Mouse (Mus musculus) T-helper 1 cell (primary cell): ENCODE results near the gene Uvrag.

Source experiments
- in situ Hi-C: fragments of 300-600 bp; cut with MboI, MseI; formaldehyde crosslinking; loops from one replicate; pipeline ENCODE4 v1.15.1; 2025; ENCODE audit warnings: high pct_unique_total_duplicates

Uvrag gene

GRCm38 (mm10) chr7:98852950-98853650 lies 287.8 kb downstream of the Uvrag start:
- in situ Hi-C loops = no loop called here

GRCm38 (mm10) chr7:98851220-98851619 lies 289.7 kb downstream of the Uvrag start:
- in situ Hi-C loops = no loop called here

DNA sequence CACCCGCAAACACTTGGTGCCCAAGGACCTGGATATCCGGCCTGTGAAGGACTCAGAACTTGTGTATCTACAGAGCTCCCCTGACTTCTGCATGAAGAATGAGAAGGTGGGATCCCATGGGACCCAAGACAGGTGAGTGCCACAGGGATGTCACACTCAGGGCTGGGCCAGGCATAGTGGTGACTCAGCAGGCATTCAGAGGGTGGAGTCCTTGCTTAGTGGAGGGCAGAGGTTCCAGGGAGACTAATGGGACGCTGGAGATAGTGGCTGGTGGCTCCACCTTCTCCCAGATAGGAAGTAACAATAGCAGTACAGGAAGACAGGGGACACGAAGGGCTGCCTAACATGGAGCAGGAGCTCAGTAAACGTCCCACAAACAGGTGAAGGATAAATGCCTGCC lies 290.6 kb downstream of the Uvrag start:
- in situ Hi-C loops = no loop called here

- in situ Hi-C loops = no loop called here
These were observed 291.9 kb downstream of the Uvrag start for GRCm38 (mm10) chr7:98848899-98849640.

- in situ Hi-C loops = no loop called here
These were observed 297.3 kb downstream of the Uvrag start for GRCm38 (mm10) chr7:98843649-98844048.

- in situ Hi-C loops = no loop called here
These were observed 297.9 kb downstream of the Uvrag start for GRCm38 (mm10) chr7:98842997-98843396.

- in situ Hi-C loops = no loop called here
These were observed 299.1 kb downstream of the Uvrag start for GRCm38 (mm10) chr7:98841802-98842201.

DNA sequence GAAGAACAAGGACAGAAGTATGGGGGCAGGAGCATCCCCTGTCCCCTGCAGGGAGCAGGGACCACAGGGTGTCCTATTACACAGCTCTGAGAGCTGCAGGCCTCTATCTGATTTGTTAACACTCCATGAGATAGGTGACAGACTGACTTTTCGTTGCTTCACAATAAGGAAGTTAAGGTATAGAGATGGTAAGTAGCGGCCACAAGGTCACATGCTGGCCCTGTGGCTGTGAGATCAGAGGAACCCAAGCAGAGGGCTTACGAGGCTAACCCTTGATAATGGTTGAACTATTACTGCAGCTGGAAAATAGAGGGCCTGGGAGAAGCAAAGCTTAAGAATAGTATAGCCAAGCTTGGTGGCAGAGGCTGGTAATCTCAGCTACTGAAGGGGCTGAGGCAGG lies 300.2 kb downstream of the Uvrag start:
- in situ Hi-C loops = no loop called here

DNA sequence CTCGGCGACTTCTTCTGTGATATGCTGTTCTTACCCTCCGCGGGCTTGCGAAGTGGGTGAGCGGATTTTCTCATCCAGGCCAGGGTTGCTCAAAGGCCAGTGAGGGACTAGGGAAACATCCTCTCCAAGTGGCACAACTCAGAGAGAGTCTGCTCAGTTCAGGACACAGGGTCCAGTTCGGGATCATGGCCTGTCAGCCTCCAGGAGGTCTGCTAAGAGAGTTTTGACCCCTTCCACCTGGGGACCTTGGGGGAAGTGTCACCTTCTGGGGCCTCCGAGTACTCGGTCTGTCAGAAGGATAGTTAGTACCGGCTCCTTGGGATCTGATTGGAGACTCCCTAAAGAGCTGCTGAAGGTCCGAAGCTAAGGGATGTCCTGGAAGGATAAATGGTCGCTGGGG lies 301.6 kb downstream of the Uvrag start:
- in situ Hi-C loops = loop anchor here (5.0 kb wide), 1 partner anchor 97 kb away; no protein-coding TSS in a partner anchor

DNA sequence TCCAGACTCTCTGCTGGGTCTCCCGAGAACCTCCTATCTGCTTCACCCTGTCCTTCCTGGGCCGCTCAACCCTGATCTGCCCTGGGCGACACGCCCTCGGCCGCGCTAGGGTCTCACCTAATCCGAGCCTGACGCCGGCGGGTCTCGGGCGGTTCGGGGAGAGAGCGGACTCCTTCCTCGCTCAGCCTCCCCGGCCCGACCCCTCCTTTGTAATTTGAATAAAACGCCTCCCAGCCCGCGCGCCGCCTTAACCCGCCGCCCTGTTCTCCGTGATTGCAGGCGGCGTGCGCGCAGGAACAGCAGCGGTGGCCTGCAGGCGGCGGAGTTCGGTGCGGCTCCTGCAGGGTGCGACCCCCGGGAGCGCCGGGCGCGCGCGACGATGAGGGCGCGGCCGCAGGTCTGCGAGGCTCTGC lies 302.2 kb downstream of the Uvrag start:
- in situ Hi-C loops = loop anchor here (5.0 kb wide), 1 partner anchor 96 kb away; no protein-coding TSS in a partner anchor

DNA sequence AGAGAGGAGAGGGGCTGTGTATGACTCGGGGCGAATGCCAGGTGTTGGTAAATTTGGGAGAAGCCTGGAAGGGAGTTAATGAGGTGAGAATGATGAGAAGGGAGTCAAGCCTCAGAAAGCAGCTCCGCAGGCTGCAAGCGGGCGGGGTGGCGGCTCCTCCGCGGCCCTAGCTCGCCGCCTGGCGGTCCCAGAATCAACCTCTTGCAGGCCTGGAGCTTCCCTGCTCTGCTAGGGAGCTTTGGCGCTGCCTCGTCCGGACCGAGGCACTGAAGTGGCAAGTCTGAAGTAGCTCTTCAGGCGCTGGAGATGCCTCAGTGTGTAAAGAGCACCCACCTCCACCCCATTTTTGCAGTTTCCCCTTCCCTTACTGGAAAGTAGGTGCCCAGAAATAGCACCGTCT lies 303.0 kb downstream of the Uvrag start:
- in situ Hi-C loops = loop anchor here (5.0 kb wide), 1 partner anchor 96 kb away; no protein-coding TSS in a partner anchor

GRCm38 (mm10) chr7:98836646-98837045 lies 304.3 kb downstream of the Uvrag start:
- in situ Hi-C loops = loop anchor here (5.0 kb wide), 1 partner anchor 94 kb away; no protein-coding TSS in a partner anchor

DNA sequence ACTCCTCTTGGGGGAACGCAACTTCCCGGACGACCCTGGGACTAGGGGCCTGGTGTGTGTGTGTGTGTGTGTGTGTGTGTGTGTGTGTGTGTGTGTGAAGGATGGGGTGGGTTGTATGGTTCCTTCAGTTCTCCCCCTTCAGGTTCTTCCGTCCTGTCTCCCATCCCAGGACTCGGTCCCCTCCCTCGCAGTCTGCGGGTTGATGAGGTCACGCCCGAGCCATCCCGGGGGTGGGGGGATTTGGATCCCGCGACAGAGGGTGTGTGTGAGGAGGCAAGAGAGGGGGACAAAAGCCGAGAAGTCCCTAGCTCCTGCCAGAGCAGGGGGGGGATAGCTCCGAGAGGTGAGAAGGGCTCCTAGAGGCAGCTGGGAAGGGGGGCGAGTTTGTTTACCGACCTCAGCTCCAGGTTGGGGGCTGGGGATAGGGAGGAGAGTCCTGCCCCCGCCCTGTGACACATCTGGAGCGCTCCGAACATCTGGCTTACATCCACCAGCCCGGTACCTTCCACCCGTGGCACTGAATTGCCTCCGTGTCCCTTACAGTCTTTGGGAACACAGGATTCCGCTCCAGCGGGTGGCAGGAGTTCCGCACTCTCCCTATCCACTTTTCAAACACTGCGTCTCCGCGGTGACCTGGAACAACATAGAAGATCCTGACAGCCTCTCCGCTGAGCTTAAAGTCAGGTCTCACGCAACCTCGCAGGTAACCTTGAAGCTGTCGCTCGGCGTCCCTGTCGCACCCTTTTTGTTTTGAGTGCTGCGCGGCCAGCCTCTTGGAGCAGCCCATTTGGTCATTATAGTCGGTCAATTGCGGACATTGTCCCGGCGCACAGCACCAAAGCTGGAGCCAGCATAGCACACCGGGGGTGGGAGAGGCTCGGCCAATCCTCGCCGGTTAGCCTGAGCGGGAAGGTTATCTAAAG lies 305.2 kb downstream of the Uvrag start:
- in situ Hi-C loops = loop anchor here (5.0 kb wide), 1 partner anchor 93 kb away; no protein-coding TSS in a partner anchor
